Comparison of ENCODE assay signal across 8 mouse cellular contexts in the genomic region with DNA sequence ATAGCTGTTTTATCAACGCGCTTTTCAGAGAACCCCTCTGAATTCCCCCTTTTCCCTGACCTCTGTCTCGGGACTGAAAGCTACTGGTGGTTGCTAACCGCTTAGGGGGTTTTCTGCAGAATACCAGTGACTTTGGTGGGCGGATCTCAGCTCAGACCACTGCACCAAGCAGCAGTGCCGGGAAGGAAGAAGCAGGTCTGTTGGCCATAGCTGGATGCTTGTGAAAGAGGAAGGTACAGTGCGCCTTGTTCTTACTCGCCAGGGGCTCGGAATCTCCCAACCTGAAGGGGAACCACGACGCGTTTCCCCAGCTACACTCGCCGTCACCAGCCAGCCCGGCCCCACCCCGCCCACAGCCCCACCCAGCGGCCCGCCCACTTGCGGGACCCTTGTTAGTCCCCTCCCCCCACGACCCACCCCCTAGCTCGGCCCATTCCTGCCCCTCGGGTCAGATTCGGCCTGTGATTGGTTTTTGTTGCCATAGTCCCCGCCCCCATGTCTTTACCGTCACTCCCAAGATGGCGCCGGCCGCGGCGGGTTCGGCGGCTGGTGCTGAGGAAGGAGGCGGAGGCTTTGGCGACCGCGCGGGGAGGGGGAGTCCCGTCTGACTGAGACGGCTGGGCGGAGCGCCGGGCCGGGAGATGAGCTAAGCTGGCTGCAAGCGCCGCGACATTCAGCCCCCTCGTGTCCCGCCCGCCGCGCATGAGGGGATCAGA. TPM values are rescaled to one million over a fixed set of nuclear protein-coding genes. Genes with fewer than 3 reads are reported as not detected.
DNase-seq lines count a peak whose midpoint lies in the region; ATAC-seq lines count a peak whose summit lies in the region.

TSS of gene Dennd4a (plus strand) at position 519 of the 716 bp plus-strand sequence.

- no peaks in the 10 kb centered on the region for H3K27me3 ChIP-seq in hindbrain, embryonic 16.5 days (replicated peaks; ENCODE audit: control insufficient read depth, insufficient read depth, low read length)

- H3K4me2 ChIP-seq in hindbrain, embryonic 16.5 days (ENCODE audit: low read length), result peak within 1 kb of the TSS; percentile 72

- peaks cover 7% of the 10 kb centered on the region; the same call in 1 of the 2 replicates for H3K4me1 ChIP-seq in hindbrain, embryonic 16.5 days (ENCODE audit: control insufficient read depth, insufficient read depth, low read depth, low read length)

- DNase-seq in WW6 (ENCODE audit: low read depth, low spot score), result peak; percentile 93
- DNase-seq in cerebellum, postnatal 4 days (ENCODE audit: low spot score in 2 of 2), result peak; percentile 94 to 97
- peak; percentile 98 for DNase-seq in gastrocnemius, adult 18-20 months (ENCODE audit: low spot score)
- DNase-seq in left cerebral cortex, adult 18-20 months (ENCODE audit: low spot score in 2 of 2), result peak; percentile 97 to 99
- DNase-seq in right cerebral cortex, adult 18-20 months, result peak; percentile 99
- DNase-seq in urinary bladder, postnatal 10 days (ENCODE audit: low spot score), result peak; percentile 87

- peak within 1 kb of the TSS; percentile 92 for H3K9ac ChIP-seq in hindbrain, embryonic 16.5 days (ENCODE audit: low read depth, low read length)

- peaks cover 40% of the 10 kb centered on the region for H3K79me2 ChIP-seq in macrophage (ENCODE audit: inconsistent target)

- no peaks in the 10 kb centered on the region for H3K9me3 ChIP-seq in hindbrain, embryonic 16.5 days (ENCODE audit: control insufficient read depth, low read length)

- peak; percentile 98 for ATAC-seq in hindbrain, embryonic 16.5 days

- peak within 1 kb of the TSS; percentile 95 for H3K27ac ChIP-seq in hindbrain, embryonic 16.5 days (ENCODE audit: low read depth, low read length)
- peak within 1 kb of the TSS; percentile 42 for H3K27ac ChIP-seq in macrophage

- peak within 1 kb of the TSS; percentile 91 for H3K4me3 ChIP-seq in hindbrain, embryonic 16.5 days (ENCODE audit: low read length)
- H3K4me3 ChIP-seq in macrophage (ENCODE audit: inconsistent target), result peak within 1 kb of the TSS; percentile 35

- no peaks in the 10 kb centered on the region for H3K36me3 ChIP-seq in hindbrain, embryonic 16.5 days (ENCODE audit: control insufficient read depth, insufficient read depth, low read length)
- H3K36me3 ChIP-seq in macrophage (ENCODE audit: inconsistent target), result no peaks in the 10 kb centered on the region

- under 1% methylated on average over 48 of the region's 51 CpGs for WGBS in hindbrain, embryonic 16.5 days
- 2% methylated on average over 38 of the region's 51 CpGs for WGBS in macrophage (ENCODE audit: missing documents)

RNA-seq across cellular contexts. Expression of gene Dennd4a, which starts in this region (rescaled TPM):
- 1 to 10 TPM; 1.6 to 2.5 TPM for total RNA-seq in gastrocnemius, adult 18-20 months (2021)
- polyA plus RNA-seq in hindbrain, embryonic 16.5 days (2015; fragmentation: Nextera tagmentation; extraction: Ambion mirVana), result 9.2 and 9.3 TPM in 2 replicates
- total RNA-seq in left cerebral cortex, adult 18-20 months (2021), result 10 to 100 TPM; 54.2 to 55.6 TPM
- total RNA-seq in macrophage (2018; cell fraction: chromatin; rRNA removed), result 100 to 1,000 TPM in 14 of 26 experiments, 10 to 100 TPM in 12; 43.1 to 344 (median 115) TPM
- 10 to 100 TPM in 10 of 26 experiments, 1 to 10 TPM in 16; 5.8 to 34.6 (median 8.7) TPM for total RNA-seq in macrophage (2018; cell fraction: cytosol; rRNA removed)
- total RNA-seq in macrophage (2018; cell fraction: nucleus; rRNA removed), result 100 to 1,000 TPM in 9 of 26 experiments, 10 to 100 TPM in 17; 29.8 to 237 (median 83.8) TPM
- 4.0 to 7.6 TPM (median 5.1 TPM) in 3 replicates for polyA plus RNA-seq in macrophage (2018)

Comparison
In these comparisons a context has a peak if more than half of its experiments do, and no peak if none do; other contexts are left out.
1. Peak in every context shown above with its lines: DNase-seq, ATAC-seq, H3K4me3 ChIP-seq and H3K27ac ChIP-seq.
2. RNA of gene Dennd4a (total RNA-seq): 54.2 to 55.6 TPM in left cerebral cortex, adult 18-20 months; 1.6 to 2.5 TPM in gastrocnemius, adult 18-20 months; every median in the first group is over 10 times any median in the second.